Mouse (Mus musculus) stomach, embryonic 16.5 days (tissue): ENCODE results near the gene Cbln3. TPM values are rescaled to one million over a fixed set of nuclear protein-coding genes. Genes with fewer than 3 reads are reported as not detected.

Experiments
- ATAC-seq: fragments of 200-750 bp; cut with Nextera tagmentation; 2 replicates; pipeline ENCODE4 v1.8.0; 2017; ENCODE audit warnings: moderate number of reproducible peaks, moderate TSS enrichment; ENCODE audit not compliant: insufficient read depth, low FRiP score
- H3K27ac ChIP-seq: fragments of 300-500 bp; sonication (generic); 2 replicates; pipeline ENCODE4 v1.5.1; 2014; ENCODE audit warnings: low read length
- H3K27me3 ChIP-seq: fragments of 300-500 bp; sonication (generic); 2 replicates; pipeline ENCODE4 v1.6.1; 2014; ENCODE audit warnings: low read length, control low read depth, mixed read lengths; ENCODE audit not compliant: control insufficient read depth, insufficient read depth
- H3K36me3 ChIP-seq: fragments of 300-500 bp; sonication (generic); 2 replicates; pipeline ENCODE4 v1.6.1; 2014; ENCODE audit warnings: low read length; ENCODE audit not compliant: control insufficient read depth, insufficient read depth
- H3K4me1 ChIP-seq: fragments of 300-500 bp; sonication (generic); 2 replicates; pipeline ENCODE4 v1.6.1; 2014; ENCODE audit warnings: low read length, control low read depth, mixed read lengths; ENCODE audit not compliant: control insufficient read depth, insufficient read depth
- H3K4me2 ChIP-seq: fragments of 300-500 bp; sonication (generic); 2 replicates; pipeline ENCODE4 v1.6.1; 2014; ENCODE audit warnings: low read depth, low read length, mixed read lengths
- H3K4me3 ChIP-seq: fragments of 300-500 bp; sonication (generic); replicated peaks from 2 replicates; pipeline ENCODE4 v1.5.1; 2014; ENCODE audit warnings: mild to moderate bottlenecking, low read length
- H3K9ac ChIP-seq: fragments of 300-500 bp; sonication (generic); 2 replicates; pipeline ENCODE4 v1.6.1; 2014; ENCODE audit warnings: low read length
- H3K9me3 ChIP-seq: fragments of 300-500 bp; sonication (generic); replicated peaks from 2 replicates; pipeline ENCODE4 v1.6.1; 2016; ENCODE audit warnings: low read length, control low read depth; ENCODE audit not compliant: control insufficient read depth
- WGBS: fragments of 180-500 bp; shearing (Covaris S2); extraction: QIAGEN DNeasy Blood & Tissue Kit; methylation state at CpG from one replicate; pipeline ENCODE4 v1.1.7; 2014; 5-methylcytosine and 5-hydroxymethylcytosine counted together
- polyA plus RNA-seq: library from polyadenylated mRNA; unstranded; fragments of >200 nt; fragmentation: Nextera tagmentation; extraction: Ambion mirVana; gene quantifications from 2 replicates; pipeline ENCODE4 v1.2.1, GENCODE M21; 2015

Gene Cbln3
- polyA plus RNA-seq, 1 experiment from 2014 or later = 0.45 TPM

DNA sequence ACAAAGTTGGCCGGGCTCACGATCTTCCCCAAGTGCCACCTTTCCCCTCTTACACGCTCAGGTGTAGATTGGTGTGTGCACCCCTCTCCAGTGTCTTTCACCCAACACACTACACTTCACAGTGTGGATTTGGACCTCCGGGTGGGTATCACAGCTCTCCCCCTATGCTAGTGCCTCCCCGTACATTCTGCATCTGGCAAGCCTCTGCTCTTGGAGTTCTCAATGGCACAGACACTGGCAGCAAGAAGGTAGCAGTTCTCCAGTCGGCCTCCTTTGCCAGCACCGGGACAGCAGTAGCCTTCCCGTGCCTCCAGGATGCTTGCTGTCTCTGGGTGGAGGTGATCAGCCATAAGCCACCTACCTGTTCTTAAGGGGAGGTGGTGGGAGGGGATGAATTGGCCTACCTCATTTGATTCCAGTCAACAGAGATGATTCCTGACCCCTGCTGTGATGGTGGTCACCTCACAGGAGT lies 10.9 kb downstream of the Cbln3 start:
- 83% methylated on average over 8 of the region's 8 CpGs for WGBS
- no peak overlapping the region for H3K4me2 ChIP-seq
- ATAC-seq = 0 out of 2 replicates have a peak, but pooled peaks have one; percentile 1
- peaks cover 21% of the 10 kb centered on the region for H3K4me1 ChIP-seq
- no peak overlapping the region for H3K4me3 ChIP-seq
- H3K36me3 ChIP-seq = peaks cover 25% of the 10 kb centered on the region; the same call in 1 of the 2 replicates
- no peaks in the 10 kb centered on the region for H3K9me3 ChIP-seq
- H3K27ac ChIP-seq = no peak overlapping the region
- peak overlapping the region; percentile 43 for H3K9ac ChIP-seq
- no peaks in the 10 kb centered on the region for H3K27me3 ChIP-seq

DNA sequence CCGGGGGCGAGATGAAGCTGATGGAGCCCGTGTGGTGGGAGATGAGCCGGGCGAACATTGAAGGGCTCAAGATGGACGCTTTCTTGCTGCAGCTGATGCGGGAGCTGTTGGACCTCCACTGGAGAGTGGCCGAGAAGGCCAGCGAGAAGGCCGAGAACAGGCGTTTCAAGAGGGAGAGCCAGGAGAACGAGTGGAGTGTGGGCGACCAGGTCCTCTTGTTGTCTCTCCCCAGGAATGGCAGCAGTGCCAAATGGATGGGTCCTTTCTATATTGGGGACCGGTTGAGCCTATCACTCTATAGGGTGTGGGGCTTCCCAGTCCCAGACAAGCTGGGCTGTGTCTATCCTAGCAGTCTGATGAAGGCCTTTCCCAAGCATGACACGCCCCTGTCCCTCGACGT lies 11.6 kb downstream of the Cbln3 start:
- Histone ChIP-seq H3K27me3 (no peaks in the 10 kb centered on the region), H3K4me3 (no peak overlapping the region), H3K9ac (no peak overlapping the region), H3K4me1 (peaks cover 16% of the 10 kb centered on the region), H3K36me3 (peaks cover 26% of the 10 kb centered on the region; the same call in 1 of the 2 replicates), H3K4me2 (no peak overlapping the region), H3K27ac (no peak overlapping the region), H3K9me3 (no peaks in the 10 kb centered on the region)
- no peak for ATAC-seq
- 85% methylated on average over 17 of the region's 17 CpGs for WGBS

DNA sequence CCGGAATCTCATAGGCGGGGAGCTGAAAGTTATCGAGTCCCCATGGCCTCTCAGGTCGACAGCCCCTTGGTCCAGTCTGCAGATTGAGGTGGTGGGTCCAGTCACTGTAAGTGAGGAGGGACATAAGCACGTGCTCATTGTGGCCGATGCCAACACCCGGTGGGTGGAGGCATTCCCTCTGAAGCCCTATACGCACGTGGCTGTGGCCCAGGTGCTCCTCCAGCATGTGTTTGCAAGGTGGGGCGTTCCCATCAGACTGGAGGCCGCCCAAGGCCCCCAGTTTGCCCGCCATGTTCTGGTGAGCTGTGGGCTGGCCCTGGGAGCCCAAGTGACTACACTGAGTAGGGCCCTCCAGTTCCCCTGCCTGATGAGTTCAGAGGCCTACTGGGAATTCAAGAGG lies 12.2 kb downstream of the Cbln3 start:
- no peaks in the 10 kb centered on the region for H3K27me3 ChIP-seq

GRCm38 (mm10) chr14:55869538-55869937 lies 14.7 kb downstream of the Cbln3 start:
- H3K27me3 ChIP-seq = no peaks in the 10 kb centered on the region
- H3K4me2 ChIP-seq = no peak overlapping the region
- H3K36me3 ChIP-seq = peaks cover 30% of the 10 kb centered on the region; the same call in 1 of the 2 replicates
- no peak overlapping the region for H3K27ac ChIP-seq
- H3K9ac ChIP-seq = no peak overlapping the region
- ATAC-seq = no peak
- H3K4me1 ChIP-seq = peaks cover 15% of the 10 kb centered on the region
- 94% methylated on average over 6 of the region's 6 CpGs for WGBS
- no peaks in the 10 kb centered on the region for H3K9me3 ChIP-seq
- H3K4me3 ChIP-seq = no peak overlapping the region

More for the DNA sequence above, 12.2 kb downstream of the Cbln3 start:
- Histone ChIP-seq H3K9ac (no peak overlapping the region), H3K27ac (no peak overlapping the region), H3K4me2 (no peak overlapping the region), H3K36me3 (peaks cover 26% of the 10 kb centered on the region; the same call in 1 of the 2 replicates), H3K4me3 (no peak overlapping the region), H3K4me1 (peaks cover 15% of the 10 kb centered on the region), H3K9me3 (no peaks in the 10 kb centered on the region)
- WGBS = 88% methylated on average over 12 of the region's 12 CpGs
- no peak for ATAC-seq

GRCm38 (mm10) chr14:55868230-55869026 lies 15.8 kb downstream of the Cbln3 start:
- no peak for ATAC-seq
- WGBS = 86% methylated on average over 14 of the region's 14 CpGs
- Histone ChIP-seq H3K27ac (no peak overlapping the region), H3K4me3 (no peak overlapping the region), H3K36me3 (peaks cover 37% of the 10 kb centered on the region; the same call in 1 of the 2 replicates), H3K9ac (no peak overlapping the region), H3K9me3 (no peaks in the 10 kb centered on the region), H3K4me1 (peaks cover 12% of the 10 kb centered on the region; the same call in 1 of the 2 replicates), H3K27me3 (no peaks in the 10 kb centered on the region), H3K4me2 (no peak overlapping the region)

GRCm38 (mm10) chr14:55866962-55867361 lies 17.2 kb downstream of the Cbln3 start:
- Histone ChIP-seq H3K9me3 (no peaks in the 10 kb centered on the region), H3K27ac (no peak overlapping the region), H3K4me2 (no peak overlapping the region), H3K4me1 (peaks cover 15% of the 10 kb centered on the region; the same call in 1 of the 2 replicates), H3K9ac (no peak overlapping the region), H3K36me3 (peaks cover 36% of the 10 kb centered on the region; the same call in 1 of the 2 replicates), H3K27me3 (no peaks in the 10 kb centered on the region), H3K4me3 (no peak overlapping the region)
- no peak for ATAC-seq
- 34% methylated on average over 4 of the region's 4 CpGs for WGBS

DNA sequence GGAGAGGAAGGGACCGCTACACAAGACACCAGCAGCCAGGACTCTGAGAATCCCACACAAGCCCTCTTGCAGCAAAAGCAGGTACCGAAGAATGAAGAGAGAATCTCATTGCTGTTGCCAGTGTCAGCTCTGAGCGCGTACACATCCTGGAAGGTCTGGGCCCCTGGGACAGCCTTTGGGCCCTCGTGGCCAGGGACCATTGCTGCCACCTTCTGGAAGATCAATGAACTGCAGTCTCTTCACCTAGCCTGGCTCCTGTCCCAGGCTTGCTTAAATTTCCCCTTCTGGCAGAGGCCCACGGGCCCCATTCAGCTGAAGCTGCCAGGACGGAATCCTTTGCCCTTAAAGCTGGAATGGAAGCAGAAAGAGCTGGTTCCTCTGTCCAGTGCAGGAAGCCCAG lies 20.4 kb downstream of the Cbln3 start:
- peaks cover 18% of the 10 kb centered on the region; the same call in 1 of the 2 replicates for H3K36me3 ChIP-seq
- no peaks in the 10 kb centered on the region for H3K27me3 ChIP-seq
- ATAC-seq = peak; percentile 81
- no peaks in the 10 kb centered on the region for H3K9me3 ChIP-seq
- H3K4me2 ChIP-seq = no peak overlapping the region
- H3K27ac ChIP-seq = no peak overlapping the region
- 22% methylated on average over 7 of the region's 7 CpGs for WGBS
- H3K9ac ChIP-seq = no peak overlapping the region
- H3K4me3 ChIP-seq = no peak overlapping the region
- peaks cover 25% of the 10 kb centered on the region for H3K4me1 ChIP-seq

DNA sequence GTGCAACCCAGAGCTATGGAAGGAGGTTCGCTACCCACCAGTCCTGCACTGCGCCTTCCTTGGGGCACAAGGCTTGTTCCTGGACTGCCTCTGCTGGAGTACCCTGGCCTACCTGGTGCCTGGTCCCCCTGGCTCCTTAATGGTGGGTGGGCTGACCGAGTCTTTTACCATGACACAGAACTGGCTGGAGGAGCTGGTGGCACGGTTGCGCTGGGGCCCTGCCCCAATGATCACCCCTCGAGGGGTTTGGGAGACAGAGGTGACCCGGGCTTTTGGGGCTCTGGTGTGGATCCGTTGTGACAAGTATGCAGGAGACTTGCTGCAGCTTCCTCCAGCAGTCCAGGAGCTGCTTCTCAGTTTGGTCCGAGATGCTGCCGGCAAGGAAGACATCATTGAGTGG lies 21.2 kb downstream of the Cbln3 start:
- WGBS = 89% methylated on average over 10 of the region's 10 CpGs
- H3K9ac ChIP-seq = no peak overlapping the region
- H3K9me3 ChIP-seq = no peaks in the 10 kb centered on the region
- H3K27me3 ChIP-seq = no peaks in the 10 kb centered on the region
- H3K36me3 ChIP-seq = peaks cover 12% of the 10 kb centered on the region; the same call in 1 of the 2 replicates
- peaks cover 27% of the 10 kb centered on the region for H3K4me1 ChIP-seq
- no peak overlapping the region for H3K4me3 ChIP-seq
- ATAC-seq = no peak
- H3K4me2 ChIP-seq = no peak overlapping the region
- H3K27ac ChIP-seq = no peak overlapping the region

GRCm38 (mm10) chr14:55862186-55862585 lies 22.0 kb downstream of the Cbln3 start:
- WGBS = 49% methylated on average over 6 of the region's 6 CpGs
- Histone ChIP-seq H3K27me3 (no peaks in the 10 kb centered on the region), H3K4me3 (no peak overlapping the region), H3K27ac (no peak overlapping the region), H3K36me3 (peaks cover 15% of the 10 kb centered on the region; the same call in 1 of the 2 replicates), H3K4me1 (peaks cover 32% of the 10 kb centered on the region), H3K9ac (peak overlapping the region; percentile 17), H3K9me3 (no peaks in the 10 kb centered on the region), H3K4me2 (no peak overlapping the region)
- no peak for ATAC-seq
